Mouse (Mus musculus): ENCODE measurements at regions not wholly inside any gene's neighbourhood (a gene's known extent, or its start where the extent isn't known, plus 50 kb on each side); places are given as distances from the start of the nearest gene placed in this dataset.

- DNase-seq (ENCODE audit: low read depth, low spot score): no peak
Observed at GRCm38 (mm10) chr4:92574586-92574985, 383.0 kb upstream of the Gm12666 start.

GRCm38 (mm10) chr4:92565357-92565756 lies 373.8 kb upstream of the Gm12666 start:
- peak; percentile 44 for DNase-seq (ENCODE audit: low read depth, low spot score)

GRCm38 (mm10) chr4:92555186-92555585 lies 363.6 kb upstream of the Gm12666 start:
- DNase-seq (ENCODE audit: low read depth, low spot score): no peak

GRCm38 (mm10) chr4:92542089-92542488 lies 350.5 kb upstream of the Gm12666 start:
- DNase-seq (ENCODE audit: low read depth, low spot score): no peak

- DNase-seq (ENCODE audit: low read depth, low spot score): no peak
Observed at GRCm38 (mm10) chr4:92538296-92538695, 346.7 kb upstream of the Gm12666 start.

GRCm38 (mm10) chr4:92502010-92502409 lies 310.5 kb upstream of the Gm12666 start:
- no peak for DNase-seq (ENCODE audit: low read depth, low spot score)

- no peak for DNase-seq (ENCODE audit: low read depth, low spot score)
Observed at GRCm38 (mm10) chr4:92500168-92500567, 308.6 kb upstream of the Gm12666 start.

GRCm38 (mm10) chr4:92486603-92487002 lies 295.1 kb upstream of the Gm12666 start:
- no peak for DNase-seq (ENCODE audit: low read depth, low spot score)

- no peak for DNase-seq (ENCODE audit: low read depth, low spot score)
Observed at GRCm38 (mm10) chr4:92458186-92458585, 266.6 kb upstream of the Gm12666 start.
